Mouse (Mus musculus) embryo, embryonic 11.5 days (tissue): Measurements from ENCODE around the gene Alg12.
"Not testable (repeated sequence)": the region's sequence is repeated elsewhere in the genome, so short reads cannot be mapped to it uniquely, and the experiment has no call there.

Experiments
- DNase-seq: peaks from one replicate; pipeline ENCODE4 v3.0.0-alpha.2; 2012; ENCODE audit warnings: low read depth, low spot score

Alg12 gene

GRCm38 (mm10) chr15:88792140-88792850, 26.8 kb downstream of the Alg12 start:
- DNase-seq = no peak

- DNase-seq = not testable (repeated sequence)
Measured at GRCm38 (mm10) chr15:88774630-88775029, 44.5 kb downstream of the Alg12 start.

- DNase-seq = no peak
Measured at GRCm38 (mm10) chr15:88768537-88768936, 50.6 kb downstream of the Alg12 start.

GRCm38 (mm10) chr15:88766139-88766538, 53.0 kb downstream of the Alg12 start:
- not testable (repeated sequence) for DNase-seq

- no peak for DNase-seq
Measured at GRCm38 (mm10) chr15:88761551-88761950, 57.6 kb downstream of the Alg12 start.

GRCm38 (mm10) chr15:88758061-88758460, 61.1 kb downstream of the Alg12 start:
- no peak for DNase-seq

- DNase-seq = no peak
Measured at GRCm38 (mm10) chr15:88755761-88756160, 63.4 kb downstream of the Alg12 start.
